Mouse (Mus musculus): ENCODE measurements around the gene Tshz2.

DNA sequence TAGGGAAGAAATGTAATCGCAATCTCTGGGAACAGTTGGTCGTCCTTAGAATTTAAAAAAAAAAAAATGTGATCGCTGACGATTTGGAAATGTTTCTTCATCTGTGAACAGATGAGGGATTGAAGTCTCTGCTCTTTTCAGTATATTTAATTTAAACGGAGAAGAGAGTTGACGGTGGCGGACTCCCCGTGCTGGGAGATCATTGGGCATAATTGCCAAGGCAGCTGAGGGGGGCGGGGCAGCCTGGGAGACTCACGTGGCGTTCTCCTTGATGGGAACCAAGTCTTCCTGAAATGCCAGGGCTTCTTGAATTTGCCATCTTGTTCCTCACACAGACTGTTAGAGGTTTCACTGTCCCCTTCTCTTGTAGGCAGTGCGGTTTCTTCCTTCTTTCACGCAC is 404.5 kb downstream of the Tshz2 start:
- no peak for TF ChIP-seq EP300 (IDR thresholded peaks at IDR 0.05)
- TF ChIP-seq CTCF (IDR thresholded peaks at IDR 0.05) = no peak

Measured in lung, postnatal 0 days (tissue).